Mouse (Mus musculus): Measurements from ENCODE around the gene Porcn. TPM values are rescaled to one million over a fixed set of nuclear protein-coding genes. Genes with fewer than 3 reads are reported as not detected.

Porcn gene
- total RNA-seq, 2 experiments from 2014 or later, result 74.0 to 75.2 TPM

DNA sequence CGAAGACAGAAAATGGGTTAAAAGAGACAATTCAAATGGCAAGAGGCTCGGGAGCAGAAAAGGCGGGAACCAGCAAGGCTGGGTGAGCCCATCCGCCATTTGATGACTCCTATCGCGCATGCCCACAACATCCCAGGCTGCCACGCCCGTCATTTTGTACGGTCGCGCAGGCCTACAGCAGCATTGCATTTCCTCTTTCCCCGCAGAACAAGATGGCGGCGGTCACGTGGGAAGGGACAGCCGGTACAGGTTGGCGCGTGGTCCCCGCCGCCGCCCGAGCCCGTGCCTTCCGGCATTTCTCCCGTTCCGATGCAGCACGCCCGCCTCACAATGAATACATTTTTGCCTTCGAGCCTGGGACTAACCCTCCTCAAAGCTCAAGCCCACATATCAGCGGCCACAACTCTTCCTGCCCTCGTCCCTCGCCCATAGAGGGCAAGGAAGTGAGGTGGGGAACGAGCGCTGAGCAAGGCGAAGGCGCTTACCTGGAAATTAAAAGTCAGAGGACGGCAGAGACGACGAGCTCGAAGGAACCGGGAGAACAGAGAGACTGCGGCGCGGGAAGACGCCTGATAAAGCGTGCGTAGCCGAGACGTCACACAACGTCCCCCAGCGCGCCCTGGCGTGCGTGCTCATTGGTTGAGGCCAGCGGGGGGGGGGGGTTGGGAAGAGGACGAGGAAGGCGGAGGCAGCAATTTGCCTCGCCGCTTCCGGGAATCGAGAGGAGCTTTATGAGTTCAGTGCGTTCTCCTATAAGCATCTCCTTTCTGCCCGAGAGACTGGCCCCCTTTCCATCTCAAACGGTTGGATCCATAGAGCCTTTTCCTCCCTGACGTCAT, 61.0 kb downstream of the Porcn start, which contains the start of gene Rbm3:
Gene Rbm3 (minus strand): TSS at position 728 of the 839 bp plus-strand sequence.
- intact Hi-C loops (cut with DNase I), result loop anchor here (1.0 kb wide), 1 partner anchor 13 kb away; the partner anchor contains the start of gene Wdr13

More for the DNA sequence above, 61.0 kb downstream of the Porcn start, which contains the start of gene Rbm3:
- DNase-seq (ENCODE audit: low spot score in 2 of 2), result peak; percentile 86 to 92

Other genes starting within 250 kb of the Porcn start
- not detected for gene Gata1, start 228.5 kb downstream of the Porcn start, total RNA-seq (2021)
- gene Glod5, start 188.0 kb downstream of the Porcn start, total RNA-seq (2021), result not detected
- gene Suv39h1, start 131.8 kb downstream of the Porcn start, total RNA-seq (2021), result 10 to 100 TPM; 22.3 to 26.5 TPM
- 1 to 10 TPM; 1.1 to 1.5 TPM for gene Was, start 116.0 kb downstream of the Porcn start, total RNA-seq (2021)
- gene Wdr13, start 73.6 kb downstream of the Porcn start, total RNA-seq (2021), result 100 to 1,000 TPM; 189 to 222 TPM
- gene Rbm3, start 60.6 kb downstream of the Porcn start, total RNA-seq (2021), result 100 to 1,000 TPM in 1 of 2 experiments, 10 to 100 TPM in 1; 97.4 to 123 TPM
- gene Tbc1d25, start 30.3 kb downstream of the Porcn start, total RNA-seq (2021), result 10 to 100 TPM; 15.8 to 16.6 TPM
- gene Ebp, start 13.0 kb downstream of the Porcn start, total RNA-seq (2021), result 10 to 100 TPM; 35.6 to 41.4 TPM
- 10 to 100 TPM; 20.2 to 25.9 TPM for gene Ftsj1, start 45.9 kb upstream of the Porcn start, total RNA-seq (2021)
- 1 to 10 TPM; 7.3 to 9.0 TPM for gene Slc38a5, start 64.6 kb upstream of the Porcn start, total RNA-seq (2021)
- not detected for gene Ssxb10, start 120.9 kb upstream of the Porcn start, total RNA-seq (2021)
- not detected for gene Ssxb9, start 160.5 kb upstream of the Porcn start, total RNA-seq (2021)
- gene Ssxb1, start 206.8 kb upstream of the Porcn start, total RNA-seq (2021), result not detected